Mouse (Mus musculus) frontal cortex, postnatal 14 days (tissue): Measurements from ENCODE around the gene Gsg1l.

ENCODE experiments used
- DNase-seq, 2 experiments: peaks; one replicate each; pipeline ENCODE4 v3.0.0; 2022; ENCODE audit warnings: low spot score in 2 of 2

Gsg1l gene

GRCm38 (mm10) chr7:126031598-126032364, 50.4 kb downstream of the Gsg1l start:
- DNase-seq: peak; percentile 33 to 48

- DNase-seq: no peak
Measured at GRCm38 (mm10) chr7:126027410-126027809, 54.8 kb downstream of the Gsg1l start.

- no peak for DNase-seq
Measured at GRCm38 (mm10) chr7:126026600-126026999, 55.6 kb downstream of the Gsg1l start.

- no peak for DNase-seq
Measured at GRCm38 (mm10) chr7:126019966-126020365, 62.2 kb downstream of the Gsg1l start.

GRCm38 (mm10) chr7:126019321-126019720, 62.9 kb downstream of the Gsg1l start:
- no peak for DNase-seq

GRCm38 (mm10) chr7:126017455-126017854, 64.8 kb downstream of the Gsg1l start:
- no peak for DNase-seq

- no peak for DNase-seq
Measured at GRCm38 (mm10) chr7:126012325-126013021, 69.7 kb downstream of the Gsg1l start.

GRCm38 (mm10) chr7:126008789-126009148, 73.4 kb downstream of the Gsg1l start:
- peak; percentile 69 to 74 for DNase-seq

- no peak for DNase-seq
Measured at GRCm38 (mm10) chr7:126008139-126008788, 73.9 kb downstream of the Gsg1l start.

GRCm38 (mm10) chr7:126007132-126007910, 74.9 kb downstream of the Gsg1l start:
- DNase-seq: no peak

- no peak for DNase-seq
Measured at GRCm38 (mm10) chr7:126005274-126005673, 76.9 kb downstream of the Gsg1l start.

- DNase-seq: no peak
Measured at GRCm38 (mm10) chr7:126001683-126002082, 80.5 kb downstream of the Gsg1l start.

GRCm38 (mm10) chr7:125999921-126000320, 82.3 kb downstream of the Gsg1l start:
- no peak for DNase-seq

- DNase-seq: no peak
Measured at GRCm38 (mm10) chr7:125996151-125996550, 86.1 kb downstream of the Gsg1l start.

GRCm38 (mm10) chr7:125992356-125992891, 89.8 kb downstream of the Gsg1l start:
- no peak for DNase-seq

- DNase-seq: no peak
Measured at GRCm38 (mm10) chr7:125991846-125992245, 90.4 kb downstream of the Gsg1l start.

GRCm38 (mm10) chr7:125989969-125990368, 92.2 kb downstream of the Gsg1l start:
- DNase-seq: no peak

GRCm38 (mm10) chr7:125989489-125989888, 92.7 kb downstream of the Gsg1l start:
- DNase-seq: no peak

- DNase-seq: no peak
Measured at GRCm38 (mm10) chr7:125988326-125988725, 93.9 kb downstream of the Gsg1l start.

- no peak for DNase-seq
Measured at GRCm38 (mm10) chr7:125987117-125987516, 95.1 kb downstream of the Gsg1l start.

GRCm38 (mm10) chr7:125985565-125985964, 96.6 kb downstream of the Gsg1l start:
- DNase-seq: no peak
